Mouse (Mus musculus): ENCODE data around the gene Asic4.
A peak's percentile ranks its signal among the peaks of the same experiment; 100 is the strongest.

Gene Asic4

DNA sequence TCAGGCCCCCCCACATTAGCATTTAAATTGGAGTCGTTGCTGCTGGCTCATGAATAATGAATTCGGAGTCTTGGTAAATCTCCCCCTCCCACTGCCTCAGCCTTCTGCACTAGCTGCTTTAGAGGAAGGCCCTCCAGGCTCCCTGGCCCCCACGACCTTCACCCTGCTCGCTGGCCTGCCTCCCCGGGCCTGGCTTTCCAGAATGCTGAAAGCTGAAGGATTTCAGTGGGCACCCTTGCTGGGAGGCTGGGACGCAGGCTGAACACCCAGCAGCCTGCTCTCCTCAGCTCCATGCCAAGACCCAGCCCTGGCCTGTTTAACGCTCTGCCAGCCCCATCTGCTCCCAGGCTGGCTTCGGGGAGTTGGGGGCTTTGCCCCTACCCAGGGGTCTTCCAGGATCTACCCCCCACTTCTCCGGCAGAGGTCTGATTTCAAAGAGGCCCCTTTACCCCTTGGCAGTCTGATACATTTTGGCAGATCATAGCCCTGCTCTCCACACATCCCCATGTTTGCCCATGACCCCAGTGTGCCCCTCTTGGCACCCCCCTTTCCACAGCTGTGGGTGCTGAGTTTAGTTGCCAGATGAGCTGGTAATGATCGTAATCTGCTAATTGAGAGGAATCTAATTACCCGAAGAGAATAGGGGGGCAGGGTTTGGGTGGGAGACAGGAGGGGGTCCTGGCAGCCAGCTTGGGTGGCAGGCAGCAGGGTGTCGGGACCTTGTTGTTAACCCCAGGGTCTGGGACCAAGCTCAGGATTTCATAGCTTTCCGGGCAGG, 6.8 kb upstream of the Asic4 start:
- DNase-seq (ENCODE audit: low spot score), result no peak

DNA sequence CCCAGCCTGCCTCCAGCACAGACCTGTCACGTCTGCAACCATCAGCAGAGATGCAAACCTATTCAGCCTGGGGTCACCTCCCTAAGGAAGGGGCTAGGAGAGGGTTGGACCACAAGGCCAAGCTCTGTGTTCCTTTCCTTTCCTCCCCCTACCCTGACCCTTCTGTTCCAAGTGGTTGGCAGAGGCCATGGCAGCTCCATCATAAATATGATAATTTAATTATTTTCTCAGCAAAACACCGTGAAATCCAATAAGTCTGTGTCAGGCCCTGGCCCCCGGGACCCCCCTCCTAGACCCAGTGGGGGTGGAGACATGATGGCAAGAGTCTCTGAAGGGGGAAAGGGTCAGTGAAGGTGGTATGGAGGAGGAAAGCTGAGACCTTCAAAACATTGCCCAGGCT, 6.0 kb upstream of the Asic4 start:
- DNase-seq (ENCODE audit: low spot score), result no peak

DNA sequence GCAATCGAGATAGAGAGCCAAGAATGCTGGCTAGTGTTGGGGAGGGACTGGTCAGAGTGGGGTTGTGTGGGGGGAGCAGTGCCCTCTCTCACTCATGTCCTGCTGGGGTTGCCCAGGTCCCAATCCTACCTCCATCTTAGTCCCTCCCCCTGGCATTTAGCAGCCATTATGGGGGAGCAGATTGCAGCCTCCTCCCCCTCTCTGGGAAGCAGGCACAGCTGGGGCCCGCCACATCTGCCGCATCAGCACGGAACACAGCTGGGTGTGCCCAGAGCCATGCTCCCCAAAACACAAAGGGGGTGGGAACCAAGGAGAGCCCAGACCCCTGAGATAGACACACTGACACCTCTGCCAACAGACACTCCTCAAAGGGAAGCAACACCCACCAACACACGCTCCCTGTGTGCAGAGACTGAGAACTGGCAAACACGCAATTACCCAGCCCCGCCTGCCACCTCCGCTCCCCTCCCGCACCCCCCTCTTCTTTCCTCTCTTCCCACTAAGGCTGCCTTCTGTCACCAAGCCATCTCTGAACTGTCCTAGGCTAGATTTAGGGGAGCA, 5.0 kb upstream of the Asic4 start:
- DNase-seq (ENCODE audit: low spot score), result no peak

DNA sequence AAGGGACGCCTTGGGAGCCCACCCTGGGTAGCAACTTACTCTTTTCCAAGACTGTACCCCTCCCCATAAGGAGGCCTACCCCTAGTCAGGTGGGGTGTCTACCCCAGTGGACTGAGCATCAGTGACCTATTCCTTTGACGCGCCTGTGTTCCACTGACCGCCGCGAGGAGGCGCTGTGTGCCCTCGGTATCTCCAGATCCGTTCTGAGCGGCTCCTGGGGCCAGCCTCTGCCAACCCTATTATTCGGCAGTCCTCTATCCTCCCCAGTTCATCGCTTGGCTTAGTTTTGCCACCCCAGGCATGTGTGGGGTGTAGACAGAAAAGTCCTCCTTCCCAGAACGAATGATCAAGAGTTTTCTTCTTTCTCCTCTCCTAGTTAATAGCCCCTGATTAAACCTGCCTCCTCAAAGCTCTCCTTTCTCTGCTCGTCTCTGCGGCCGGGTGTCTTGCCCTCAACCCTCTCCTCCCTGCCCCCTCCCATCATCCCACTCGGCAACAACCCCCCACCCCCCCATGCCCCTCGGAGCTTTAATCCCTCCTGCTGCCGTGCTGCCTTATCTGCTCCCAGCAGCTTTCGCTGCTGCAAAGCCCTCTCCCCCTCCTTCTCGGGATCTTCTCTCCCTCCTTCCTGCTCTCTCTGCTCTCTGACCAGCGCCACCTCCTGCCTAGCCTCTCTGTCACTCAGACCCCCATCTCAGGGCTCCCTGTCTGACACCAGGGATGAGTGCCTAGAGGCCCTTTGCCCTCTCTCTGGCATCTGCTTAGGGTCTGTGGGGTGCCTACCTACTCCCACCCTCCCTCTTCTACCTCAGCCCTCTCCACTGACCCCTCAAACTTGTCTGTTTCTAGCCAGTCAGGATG, 4.3 kb upstream of the Asic4 start:
- DNase-seq (ENCODE audit: low spot score), result peak; percentile 63

DNA sequence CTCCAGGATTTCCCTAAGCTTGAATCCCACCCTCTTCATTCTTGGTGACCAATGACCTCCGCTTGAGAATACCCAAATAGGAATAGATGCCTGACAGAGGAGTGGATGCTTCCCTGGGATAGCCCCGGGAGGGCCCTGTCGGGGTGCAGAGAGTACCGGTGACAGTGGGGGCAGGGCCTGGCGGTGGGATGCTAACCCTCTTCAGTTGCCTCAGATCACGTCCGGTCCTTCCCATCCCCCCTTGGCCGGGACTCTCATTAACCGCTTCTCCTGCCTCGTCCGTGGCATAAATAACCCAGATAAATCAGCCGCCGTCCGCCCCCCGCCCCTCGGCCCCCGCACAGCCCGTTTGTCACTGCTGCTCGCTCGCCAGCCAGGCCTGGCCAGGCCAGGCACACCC, 3.6 kb upstream of the Asic4 start:
- no peak for DNase-seq (ENCODE audit: low spot score)

DNA sequence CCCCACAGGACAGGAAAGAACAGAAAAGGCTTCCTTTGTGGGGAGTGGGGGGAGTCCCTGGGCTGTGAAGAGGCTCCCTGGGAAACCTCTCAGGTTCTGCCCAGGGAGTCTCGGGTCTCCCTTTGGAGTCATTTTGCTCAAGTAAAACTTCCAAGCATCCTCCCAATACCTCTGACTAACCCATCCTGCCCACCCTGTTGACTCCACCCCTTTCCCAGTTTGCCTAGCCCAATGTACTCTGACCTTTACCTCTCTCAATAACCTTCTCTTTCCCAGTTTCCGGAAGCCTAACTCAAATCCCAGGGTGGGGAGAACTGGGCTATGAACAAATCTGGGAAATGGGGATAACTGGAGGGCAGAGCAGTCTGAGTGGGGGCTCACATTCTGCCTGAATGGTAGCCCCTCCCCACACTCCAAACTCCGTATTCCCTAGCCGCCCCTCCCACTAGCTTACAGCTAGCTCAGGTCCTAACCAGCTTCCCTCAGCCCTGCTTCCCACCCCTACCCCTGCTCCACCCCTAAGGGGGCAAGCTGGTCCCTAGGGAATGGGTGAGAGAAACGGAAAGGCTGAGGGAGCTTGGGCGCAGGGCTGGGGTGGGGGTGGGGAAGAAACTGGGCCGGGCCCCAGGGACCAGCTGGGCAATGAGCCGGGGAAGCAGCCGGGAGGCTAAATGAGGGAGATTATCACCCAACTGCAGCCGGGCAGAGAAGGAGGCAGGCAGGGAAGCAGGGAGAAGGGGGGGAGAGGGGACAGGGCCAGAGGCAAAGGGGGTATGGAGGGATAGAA, 2.8 kb upstream of the Asic4 start:
- DNase-seq (ENCODE audit: low spot score), result no peak

DNA sequence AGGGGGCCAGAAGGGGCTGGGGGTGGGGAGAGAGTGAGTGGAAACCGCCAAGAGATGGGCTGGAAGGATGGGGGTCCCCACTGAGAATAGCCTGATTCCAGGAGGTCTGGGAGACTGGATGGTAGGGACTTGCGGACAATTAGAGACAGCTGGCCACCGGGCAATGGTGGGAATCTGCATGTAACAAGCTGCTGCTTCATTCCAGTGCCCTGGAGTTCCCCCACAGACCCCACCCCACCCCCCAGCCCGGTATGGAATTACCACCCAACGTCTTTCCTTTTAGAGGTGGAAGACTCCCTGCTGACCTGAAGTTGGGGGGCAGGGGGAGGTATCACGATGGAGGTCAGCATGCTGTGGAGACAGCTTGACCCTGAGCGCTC, 2.2 kb upstream of the Asic4 start:
- no peak for DNase-seq (ENCODE audit: low spot score)

DNA sequence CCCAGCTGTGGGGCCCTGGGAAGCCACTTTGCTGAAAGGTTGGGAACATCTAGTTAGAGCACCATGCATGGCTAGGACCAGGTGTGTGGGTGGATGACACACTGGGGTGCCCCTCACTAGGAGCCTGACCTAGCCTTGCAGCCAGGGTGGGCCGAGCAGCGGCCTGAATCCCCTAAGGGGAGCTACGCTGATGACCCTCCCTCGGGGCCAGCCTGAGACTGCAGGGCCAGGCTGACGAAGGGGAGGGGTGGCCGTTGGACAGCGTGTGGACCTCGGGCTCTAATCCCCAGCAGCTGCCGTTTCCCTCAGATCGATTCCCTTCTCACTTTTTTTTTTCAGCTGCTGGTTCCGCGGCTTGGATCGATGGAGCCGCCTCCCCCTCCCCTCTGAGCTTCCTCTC, 1.3 kb upstream of the Asic4 start:
- no peak for DNase-seq (ENCODE audit: low spot score)

DNA sequence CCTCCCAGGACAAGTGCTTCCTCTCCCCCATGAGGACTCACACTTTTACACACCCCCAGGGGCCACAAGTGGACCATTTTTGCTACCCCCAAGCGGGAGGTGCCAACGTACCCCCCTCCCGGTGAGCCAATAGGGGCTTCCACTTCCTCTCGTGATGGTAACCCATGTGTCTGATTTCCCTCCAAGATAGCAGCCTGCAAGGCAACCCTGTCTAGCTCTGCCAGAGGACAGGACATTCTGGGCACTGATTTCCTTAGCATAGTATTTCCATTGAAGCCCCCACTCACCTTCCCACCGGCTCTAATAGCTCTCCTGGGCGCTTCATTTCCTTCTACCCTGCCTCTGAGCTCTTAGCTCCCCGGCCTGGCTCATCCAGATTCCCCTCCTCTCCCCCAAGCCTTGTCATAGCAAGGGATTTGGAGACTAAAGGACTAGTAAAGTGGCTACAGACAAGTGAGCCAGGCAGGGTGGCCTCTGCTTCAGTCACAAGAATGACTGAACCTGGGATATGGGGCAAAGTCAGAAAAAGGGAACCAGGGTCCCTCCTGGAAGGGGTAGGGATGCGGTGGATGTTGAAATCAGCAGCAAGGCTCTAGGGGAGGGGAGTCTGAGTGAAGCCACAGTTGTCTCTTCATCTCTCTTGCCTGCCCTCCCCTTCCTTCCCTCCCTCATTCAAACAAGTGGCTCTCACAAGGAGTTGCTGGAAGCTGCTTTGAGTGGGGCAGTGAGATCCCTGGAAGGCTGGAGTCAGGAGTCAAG, 680 bp upstream of the Asic4 start:
- DNase-seq (ENCODE audit: low spot score), result no peak

DNA sequence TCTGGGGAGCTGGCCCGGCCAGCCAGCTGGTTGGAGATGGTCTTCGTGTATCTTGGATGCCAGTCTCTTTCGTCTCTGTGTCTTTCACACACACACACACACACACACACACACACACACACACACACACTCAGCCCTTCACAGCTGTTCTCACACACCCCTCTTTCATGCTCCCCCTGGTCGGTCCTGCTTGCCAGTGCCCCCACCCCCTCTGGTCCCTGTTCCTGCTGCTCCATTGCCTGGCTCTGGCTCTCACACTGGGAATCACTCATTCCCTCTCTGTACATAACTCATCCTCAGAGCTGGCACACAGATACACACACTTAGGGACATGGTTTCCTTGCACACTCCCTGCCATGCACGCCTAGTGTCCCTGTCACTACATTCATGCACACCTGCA, 1.7 kb downstream of the Asic4 start:
- no peak for DNase-seq (ENCODE audit: low spot score)

DNA sequence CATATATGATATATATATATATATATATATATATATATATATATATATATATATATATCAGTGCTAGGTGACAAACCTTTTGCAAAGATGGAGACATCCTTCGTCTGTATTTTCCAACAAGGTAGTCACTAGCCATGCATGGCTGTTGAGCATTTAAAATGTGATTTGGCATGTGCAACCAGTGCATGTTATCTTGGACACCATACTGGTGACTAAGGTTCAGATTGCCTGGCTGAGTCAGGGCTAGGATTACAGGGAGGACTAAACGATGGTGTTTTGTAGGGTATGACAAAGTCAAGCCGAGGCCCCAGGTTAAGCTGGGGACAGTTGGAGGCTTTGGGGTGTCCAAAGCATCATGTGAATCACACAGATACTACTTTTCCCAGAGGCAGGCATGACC, 5.2 kb downstream of the Asic4 start:
- no peak for DNase-seq (ENCODE audit: low spot score)

DNA sequence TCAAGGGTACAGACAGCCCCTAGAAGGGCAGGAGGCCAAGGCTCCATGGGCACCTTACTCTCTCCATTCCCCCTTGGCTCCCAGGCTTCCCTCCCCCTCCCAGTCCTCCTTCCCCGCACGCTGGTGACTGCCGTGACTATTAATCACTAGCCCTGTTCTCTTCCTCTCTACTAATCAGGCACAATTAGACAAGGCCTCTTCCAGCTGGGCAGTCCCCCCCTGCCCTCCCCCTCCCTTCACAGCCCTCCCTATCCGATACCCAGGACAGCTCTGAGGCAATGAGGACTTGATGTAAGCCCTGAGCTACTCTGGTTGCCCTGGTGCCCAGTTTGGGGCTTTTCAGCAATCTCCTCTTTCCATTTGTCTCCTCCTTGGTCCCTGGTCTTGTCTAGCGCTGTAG, 5.7 kb downstream of the Asic4 start:
- DNase-seq (ENCODE audit: low spot score), result no peak

DNA sequence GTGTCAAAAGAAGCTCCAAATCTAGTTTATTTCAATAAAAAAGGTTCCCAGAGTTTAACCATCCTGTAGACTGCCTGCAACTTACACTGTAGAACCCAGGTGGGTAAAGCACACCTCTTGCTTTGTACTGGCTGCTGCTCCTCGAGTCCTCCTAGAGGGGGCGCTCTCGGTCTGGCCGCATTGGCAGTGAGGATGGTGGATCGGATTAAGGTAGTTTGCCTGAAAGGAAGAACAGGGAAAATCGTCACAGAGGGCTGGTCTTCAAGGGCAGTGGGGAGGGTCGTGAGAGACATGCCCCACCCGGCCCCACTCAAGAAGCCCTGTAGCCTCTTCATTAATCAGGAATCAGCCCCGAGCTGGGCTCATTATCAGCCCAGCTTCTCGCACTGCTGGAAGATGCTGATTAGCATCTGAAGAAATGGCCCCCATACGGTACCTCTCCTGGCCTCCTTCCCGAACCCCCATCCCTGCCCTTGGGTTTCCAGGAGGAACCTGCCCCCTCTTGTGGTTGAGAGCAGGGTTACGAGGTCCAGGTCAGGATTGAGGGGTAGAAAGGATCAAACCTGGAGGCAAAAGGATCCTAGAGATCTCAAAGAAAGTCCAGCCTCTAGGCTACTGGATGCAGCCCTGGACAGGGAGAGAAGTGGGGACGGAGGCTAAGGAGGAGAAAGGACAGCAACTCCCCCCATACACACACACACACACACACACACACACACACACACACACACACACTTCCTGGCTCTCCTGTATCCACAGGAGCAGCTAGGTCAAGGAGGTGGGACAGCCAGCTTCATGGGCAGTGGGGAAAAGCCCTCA, 6.7 kb downstream of the Asic4 start:
- no peak for DNase-seq (ENCODE audit: low spot score)

DNA sequence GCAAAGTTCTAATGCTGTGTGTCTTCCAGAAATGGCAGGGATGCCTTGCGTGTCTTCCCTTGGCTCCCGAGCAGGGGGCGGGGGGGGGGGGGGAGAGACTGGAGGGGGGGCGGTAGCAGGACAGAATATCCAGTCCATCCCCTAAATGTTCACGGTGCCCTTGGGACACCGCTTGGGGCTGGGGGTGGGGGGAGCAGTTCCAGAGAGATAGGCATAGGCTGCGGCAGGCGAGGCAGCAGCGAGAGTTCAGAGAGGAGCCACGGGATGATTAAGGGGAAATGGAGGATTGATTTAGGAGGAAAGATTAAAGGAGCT, 7.4 kb downstream of the Asic4 start:
- no peak for DNase-seq (ENCODE audit: low spot score)

DNA sequence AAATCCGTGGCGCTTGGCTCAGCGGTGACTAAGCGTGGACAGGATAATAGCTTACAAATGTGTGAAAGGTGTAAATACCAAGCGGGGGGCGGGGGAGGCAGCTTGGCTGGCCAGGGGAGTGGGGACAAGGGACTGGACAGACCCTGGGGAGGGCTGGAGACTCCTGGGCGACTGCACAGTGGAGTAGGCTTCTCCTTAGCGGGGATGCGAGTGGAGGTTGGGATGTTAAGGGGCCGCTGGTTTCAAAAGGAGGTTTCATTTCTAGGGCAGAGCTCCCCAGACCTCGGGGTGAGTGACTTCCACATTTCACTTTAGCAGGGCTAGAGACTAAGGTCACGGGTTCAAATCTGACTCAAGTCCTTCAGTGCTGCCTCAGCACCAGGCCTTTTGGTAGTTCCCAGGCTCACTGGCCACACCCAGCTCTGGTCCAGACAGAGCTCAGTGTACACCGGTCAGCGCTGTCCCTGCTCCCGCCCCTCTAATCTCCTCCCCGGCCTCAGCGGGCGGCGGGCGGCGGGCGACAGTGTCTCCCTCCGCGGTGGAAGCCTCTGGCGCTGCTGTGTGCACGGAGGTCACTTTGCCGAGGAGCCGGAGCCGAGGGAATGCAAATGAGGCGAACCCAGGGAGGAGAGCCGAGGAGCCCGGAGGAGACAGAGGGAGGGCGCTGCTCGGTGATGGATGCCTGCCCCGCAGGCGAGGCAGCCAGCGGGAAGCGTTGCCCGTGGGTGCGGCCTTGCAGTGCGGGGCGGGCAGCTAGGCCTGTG, 8.0 kb downstream of the Asic4 start:
- no peak for DNase-seq (ENCODE audit: low spot score)

DNA sequence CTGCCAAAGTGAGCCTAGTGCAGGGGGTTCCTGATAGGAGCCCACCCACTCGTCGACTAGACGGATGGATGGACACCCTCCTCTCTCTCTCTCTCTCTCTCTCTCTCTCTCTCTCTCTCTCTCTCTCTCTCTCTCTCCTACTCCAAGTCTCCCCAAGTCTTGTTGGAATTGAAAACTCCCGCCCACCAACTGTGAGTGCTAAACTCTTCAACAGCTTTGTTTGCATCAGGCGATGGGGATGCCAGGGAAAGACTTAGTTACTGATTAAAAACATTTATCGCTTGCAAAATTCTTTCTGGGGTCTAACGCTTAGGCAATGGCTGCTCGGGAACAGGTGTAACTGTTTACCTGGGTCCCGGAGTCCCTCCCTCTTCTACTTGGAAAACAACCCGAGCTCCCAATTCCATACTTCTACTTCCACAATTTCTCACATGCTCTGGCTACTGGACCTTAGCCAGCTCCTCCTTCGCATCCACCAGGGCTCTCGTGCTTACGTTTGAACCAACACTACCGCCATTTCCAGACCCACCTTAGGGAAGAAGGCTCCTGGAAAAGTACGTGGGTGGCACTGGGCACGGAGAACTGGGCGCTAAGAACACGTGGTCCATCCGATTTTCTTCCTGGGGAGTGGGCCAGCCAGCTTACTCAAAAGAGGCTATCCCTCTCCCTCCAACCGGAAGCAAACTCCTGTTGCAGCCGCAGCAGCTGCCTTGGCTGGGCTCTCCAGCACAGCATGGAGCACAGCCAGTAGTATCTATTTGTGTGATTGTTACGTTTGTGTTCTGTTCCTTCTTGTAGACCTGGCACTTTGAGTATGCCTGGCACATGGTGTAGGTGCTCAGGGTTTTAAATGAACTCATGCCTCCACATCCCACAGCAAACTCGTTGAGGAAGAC, 8.8 kb downstream of the Asic4 start:
- no peak for DNase-seq (ENCODE audit: low spot score)

DNA sequence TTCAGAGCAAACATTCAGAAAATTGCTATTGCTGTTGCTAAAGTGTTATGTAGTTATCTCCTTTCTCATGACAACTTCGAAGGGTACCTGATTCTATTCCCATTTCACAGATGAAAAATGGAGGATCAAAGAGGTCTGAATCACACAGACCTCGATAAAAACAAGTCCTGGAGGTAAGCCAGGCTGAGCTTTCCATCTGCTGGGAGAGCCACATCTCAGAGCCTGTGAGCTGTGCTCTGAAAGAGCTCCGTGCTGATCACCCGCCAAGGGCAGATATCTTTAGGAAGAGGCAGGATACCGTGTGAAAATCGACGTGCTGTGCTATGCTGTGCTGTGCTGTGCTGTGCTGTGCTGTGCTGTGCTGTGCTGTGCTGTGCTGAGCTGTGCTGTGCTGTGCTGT, 10.1 kb downstream of the Asic4 start:
- DNase-seq (ENCODE audit: low spot score), result no peak

DNA sequence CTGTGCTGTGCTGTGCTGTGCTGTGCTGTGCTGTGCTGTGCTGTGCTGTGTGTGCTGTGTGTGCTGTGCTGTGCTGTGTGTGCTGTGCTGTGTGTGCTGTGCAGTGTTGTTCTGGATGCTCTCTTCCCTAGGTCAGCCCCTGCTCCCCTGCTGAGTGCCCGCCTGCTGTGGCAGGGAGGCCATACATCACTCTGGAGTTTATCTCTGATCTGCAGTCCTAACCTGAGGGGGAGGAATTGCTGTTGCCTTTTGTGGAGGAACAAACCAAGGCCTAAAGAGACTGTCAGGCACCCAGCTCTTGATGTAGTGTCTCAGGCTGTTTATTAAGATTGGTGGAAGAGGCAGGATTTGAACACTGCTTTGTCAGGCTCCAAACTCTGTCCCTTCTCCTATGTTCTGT, 12.4 kb downstream of the Asic4 start:
- no peak for DNase-seq (ENCODE audit: low spot score)

DNA sequence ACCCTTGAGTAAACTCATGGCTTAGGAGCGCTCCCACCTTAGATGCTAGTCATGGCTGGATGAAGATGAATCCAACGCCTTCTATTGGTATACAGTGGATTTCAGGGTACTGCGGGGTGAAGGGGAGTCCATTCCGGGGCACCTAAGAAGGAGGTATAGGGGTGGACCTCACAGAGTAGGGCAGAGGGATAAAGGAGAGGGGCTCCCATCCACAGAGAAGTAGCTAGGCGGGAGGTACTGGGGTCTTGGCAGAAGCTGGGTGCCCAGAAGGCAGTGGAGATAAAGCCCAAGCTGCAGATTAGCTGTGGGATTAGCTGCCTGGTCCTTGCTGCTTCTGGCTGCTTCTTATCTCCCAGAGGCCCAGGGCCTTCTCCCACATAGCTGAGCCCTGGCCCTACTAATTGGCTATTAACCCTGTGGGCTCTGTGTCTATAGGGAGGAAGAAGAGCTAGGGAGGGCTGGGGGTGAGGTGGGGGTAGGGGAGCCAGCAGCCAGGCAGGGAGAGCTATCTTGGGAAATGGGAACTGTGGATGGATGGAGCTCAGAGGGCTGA, 13.5 kb downstream of the Asic4 start:
- no peak for DNase-seq (ENCODE audit: low spot score)
